Mouse (Mus musculus) lung, adult 2 months (tissue): Measurements from ENCODE around the gene Bpifb6.

Experiments used
- CTCF ChIP-seq: fragments of 200-500 bp; IDR thresholded peaks from 2 replicates; pipeline ENCODE4 v1.5.1; 2011; ENCODE audit warnings: mild to moderate bottlenecking, low read length, control low read depth; ENCODE audit not compliant: insufficient read depth
- POLR2A ChIP-seq: fragments of 200-500 bp; IDR thresholded peaks from 2 replicates; pipeline ENCODE4 v1.6.1; 2011; ENCODE audit warnings: low read depth, mild to moderate bottlenecking, control low read depth, low read length, borderline replicate concordance; ENCODE audit errors: extremely low read depth

GRCm38 (mm10) chr2:153931125-153931524 is 30.9 kb downstream of the Bpifb6 start:
- TF ChIP-seq CTCF (no peak), POLR2A (no peak)
